Mouse (Mus musculus): ENCODE measurements around the gene Tspan1. TPM values are rescaled to one million over a fixed set of nuclear protein-coding genes. Genes with fewer than 3 reads are reported as not detected.

Gene Tspan1
- total and polyA plus RNA-seq, 2 experiments = 0.09 to 0.27 TPM

DNA sequence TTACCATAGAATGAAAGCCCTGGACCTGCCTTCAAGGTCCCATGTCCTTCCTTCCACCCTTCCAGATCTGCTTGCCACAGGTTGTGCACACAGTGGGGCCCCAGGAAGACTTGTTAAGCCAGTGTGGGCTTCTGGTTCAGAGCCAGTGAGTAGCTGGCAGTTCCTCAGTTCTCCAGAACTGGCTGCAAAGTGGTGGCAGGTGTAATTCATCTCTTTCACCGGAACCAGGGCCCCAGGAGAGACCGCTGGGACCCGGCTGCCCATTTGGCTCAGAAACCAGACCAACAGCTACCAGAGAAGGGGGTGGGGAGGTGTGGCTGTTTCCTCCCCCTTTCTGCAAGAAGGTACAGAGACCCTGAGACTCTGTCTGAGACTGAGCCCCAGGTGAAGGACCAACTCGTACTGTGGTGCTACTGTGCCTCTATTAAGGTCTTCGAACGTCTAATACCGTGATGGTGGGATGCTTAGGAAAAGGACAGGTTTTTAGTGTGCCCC, 24.0 kb downstream of the Tspan1 start:
- no peaks in the 10 kb centered on the region for H3K36me3 ChIP-seq (ENCODE audit: control insufficient read depth, insufficient read depth, low read length)
- 57% methylated on average over 7 of the region's 7 CpGs for WGBS
- no peak overlapping the region for H3K27ac ChIP-seq (replicated peaks; ENCODE audit: insufficient read depth, low read depth, low read length)
- H3K9ac ChIP-seq (ENCODE audit: low read depth, low read length) = no peak overlapping the region
- no peaks in the 10 kb centered on the region for H3K27me3 ChIP-seq (ENCODE audit: control insufficient read depth, insufficient read depth, low read length)
- no peak for DNase-seq (ENCODE audit: extremely low read depth, low read depth, low spot score)
- H3K4me3 ChIP-seq (ENCODE audit: insufficient read depth, low read depth, low read length) = no peak overlapping the region
- no peaks in the 10 kb centered on the region for H3K79me2 ChIP-seq (ENCODE audit: control insufficient read depth, insufficient read depth, low read length)
- TF ChIP-seq POLR2A (IDR thresholded peaks at IDR 0.05; ENCODE audit: extremely low read depth, insufficient read depth, low read length) (no peak), CTCF (IDR thresholded peaks at IDR 0.05; ENCODE audit: low read depth, low read length) (no peak)
- peaks cover 3% of the 10 kb centered on the region; the same call in 1 of the 2 replicates for H3K4me1 ChIP-seq (ENCODE audit: control insufficient read depth, insufficient read depth, low read length)

DNA sequence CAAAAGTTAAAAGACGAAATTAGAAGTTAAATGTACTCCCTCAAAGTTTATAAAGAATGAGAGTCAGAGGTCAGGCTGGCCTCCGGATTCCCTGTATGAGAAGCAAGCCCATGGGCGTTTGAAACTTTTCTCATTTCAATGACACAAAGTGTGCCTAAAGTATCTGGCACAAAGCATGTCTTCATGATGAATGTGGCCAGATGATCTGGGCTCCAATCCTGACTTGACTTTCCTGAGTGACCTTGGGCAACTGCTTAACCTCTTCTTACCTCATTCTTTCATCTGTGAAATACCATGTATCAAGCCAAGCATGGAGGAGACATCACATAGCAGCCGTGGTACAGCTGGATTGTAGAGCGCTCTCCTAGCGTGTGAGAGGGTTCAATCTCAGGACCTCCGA, 25.1 kb downstream of the Tspan1 start:
- no peak for DNase-seq (ENCODE audit: extremely low read depth, low read depth, low spot score)
- TF ChIP-seq POLR2A (IDR thresholded peaks at IDR 0.05; ENCODE audit: extremely low read depth, insufficient read depth, low read length) (no peak), CTCF (IDR thresholded peaks at IDR 0.05; ENCODE audit: low read depth, low read length) (no peak)
- Histone ChIP-seq H3K27me3 (ENCODE audit: control insufficient read depth, insufficient read depth, low read length) (no peaks in the 10 kb centered on the region), H3K4me3 (ENCODE audit: insufficient read depth, low read depth, low read length) (no peak overlapping the region), H3K4me1 (ENCODE audit: control insufficient read depth, insufficient read depth, low read length) (peaks cover 3% of the 10 kb centered on the region; the same call in 1 of the 2 replicates), H3K27ac (replicated peaks; ENCODE audit: insufficient read depth, low read depth, low read length) (no peak overlapping the region), H3K79me2 (ENCODE audit: control insufficient read depth, insufficient read depth, low read length) (no peaks in the 10 kb centered on the region), H3K36me3 (ENCODE audit: control insufficient read depth, insufficient read depth, low read length) (no peaks in the 10 kb centered on the region), H3K9ac (ENCODE audit: low read depth, low read length) (no peak overlapping the region)
- WGBS = 90% methylated on average over 7 of the region's 7 CpGs

GRCm38 (mm10) chr4:116141736-116142135, 25.7 kb downstream of the Tspan1 start:
- Histone ChIP-seq H3K9ac (ENCODE audit: low read depth, low read length) (no peak overlapping the region), H3K27ac (replicated peaks; ENCODE audit: insufficient read depth, low read depth, low read length) (no peak overlapping the region), H3K4me1 (ENCODE audit: control insufficient read depth, insufficient read depth, low read length) (peaks cover 3% of the 10 kb centered on the region; the same call in 1 of the 2 replicates), H3K79me2 (ENCODE audit: control insufficient read depth, insufficient read depth, low read length) (no peaks in the 10 kb centered on the region), H3K27me3 (ENCODE audit: control insufficient read depth, insufficient read depth, low read length) (no peaks in the 10 kb centered on the region), H3K36me3 (ENCODE audit: control insufficient read depth, insufficient read depth, low read length) (no peaks in the 10 kb centered on the region), H3K4me3 (ENCODE audit: insufficient read depth, low read depth, low read length) (no peak overlapping the region)
- WGBS = 86% methylated on average over 1 of the region's 1 CpGs
- DNase-seq (ENCODE audit: extremely low read depth, low read depth, low spot score) = no peak
- no peak for TF ChIP-seq POLR2A (IDR thresholded peaks at IDR 0.05; ENCODE audit: extremely low read depth, insufficient read depth, low read length)
- no peak for TF ChIP-seq CTCF (IDR thresholded peaks at IDR 0.05; ENCODE audit: low read depth, low read length)

GRCm38 (mm10) chr4:116140801-116141574, 26.4 kb downstream of the Tspan1 start:
- Histone ChIP-seq H3K27ac (replicated peaks; ENCODE audit: insufficient read depth, low read depth, low read length) (no peak overlapping the region), H3K36me3 (ENCODE audit: control insufficient read depth, insufficient read depth, low read length) (no peaks in the 10 kb centered on the region)

GRCm38 (mm10) chr4:116137421-116137996, 29.9 kb downstream of the Tspan1 start:
- Histone ChIP-seq H3K4me3 (ENCODE audit: insufficient read depth, low read depth, low read length) (no peak overlapping the region), H3K27me3 (ENCODE audit: control insufficient read depth, insufficient read depth, low read length) (no peaks in the 10 kb centered on the region), H3K79me2 (ENCODE audit: control insufficient read depth, insufficient read depth, low read length) (no peaks in the 10 kb centered on the region), H3K9ac (ENCODE audit: low read depth, low read length) (no peak overlapping the region), H3K27ac (replicated peaks; ENCODE audit: insufficient read depth, low read depth, low read length) (no peak overlapping the region), H3K4me1 (ENCODE audit: control insufficient read depth, insufficient read depth, low read length) (no peaks in the 10 kb centered on the region), H3K36me3 (ENCODE audit: control insufficient read depth, insufficient read depth, low read length) (no peaks in the 10 kb centered on the region)
- TF ChIP-seq CTCF (IDR thresholded peaks at IDR 0.05; ENCODE audit: low read depth, low read length) (no peak), POLR2A (IDR thresholded peaks at IDR 0.05; ENCODE audit: extremely low read depth, insufficient read depth, low read length) (no peak)
- WGBS = 65% methylated on average over 13 of the region's 13 CpGs
- no peak for DNase-seq (ENCODE audit: extremely low read depth, low read depth, low spot score)

More at GRCm38 (mm10) chr4:116140801-116141574, 26.4 kb downstream of the Tspan1 start:
- Histone ChIP-seq H3K27me3 (ENCODE audit: control insufficient read depth, insufficient read depth, low read length) (no peaks in the 10 kb centered on the region), H3K4me1 (ENCODE audit: control insufficient read depth, insufficient read depth, low read length) (peaks cover 3% of the 10 kb centered on the region; the same call in 1 of the 2 replicates), H3K4me3 (ENCODE audit: insufficient read depth, low read depth, low read length) (no peak overlapping the region), H3K9ac (ENCODE audit: low read depth, low read length) (no peak overlapping the region), H3K79me2 (ENCODE audit: control insufficient read depth, insufficient read depth, low read length) (no peaks in the 10 kb centered on the region)
- no peak for DNase-seq (ENCODE audit: extremely low read depth, low read depth, low spot score)
- 94% methylated on average over 7 of the region's 7 CpGs for WGBS
- no peak for TF ChIP-seq CTCF (IDR thresholded peaks at IDR 0.05; ENCODE audit: low read depth, low read length)
- TF ChIP-seq POLR2A (IDR thresholded peaks at IDR 0.05; ENCODE audit: extremely low read depth, insufficient read depth, low read length) = no peak
